Mouse (Mus musculus) retina, postnatal 7 days (tissue): ENCODE data around the gene Btg1-ps2.
"Not testable (repeated sequence)": the region's sequence is repeated elsewhere in the genome, so short reads cannot be mapped to it uniquely, and the experiment has no call there.

Experiments used
- DNase-seq: peaks from one replicate; pipeline ENCODE4 v3.0.0-alpha.2; 2012; ENCODE audit warnings: low read depth, low spot score

Btg1-ps2 gene

GRCm38 (mm10) chrX:38043014-38043413 lies at the start of gene Btg1-ps2:
Btg1-ps2 (minus strand) TSS chrX:38043114.
- not testable (repeated sequence) for DNase-seq

- DNase-seq, result no peak
These were observed 42.1 kb upstream of the Btg1-ps2 start, which contains the start of gene Rhox11 for GRCm38 (mm10) chrX:38085041-38085440. Rhox11 (minus strand) TSS chrX:38085141.

- no peak for DNase-seq
These were observed 41.3 kb upstream of the Btg1-ps2 start for GRCm38 (mm10) chrX:38084226-38084625.

- no peak for DNase-seq
These were observed 23.3 kb upstream of the Btg1-ps2 start, which contains the start of gene Rhox10 for GRCm38 (mm10) chrX:38066175-38066574. Rhox10 (plus strand) TSS chrX:38066475.

- no peak for DNase-seq
These were observed 18.6 kb upstream of the Btg1-ps2 start for GRCm38 (mm10) chrX:38061544-38061943.

GRCm38 (mm10) chrX:38039666-38040065 lies 3.2 kb downstream of the Btg1-ps2 start:
- no peak for DNase-seq

GRCm38 (mm10) chrX:38033841-38034240 lies 9.1 kb downstream of the Btg1-ps2 start:
- peak; percentile 42 for DNase-seq

GRCm38 (mm10) chrX:38018597-38018996 lies 24.3 kb downstream of the Btg1-ps2 start, which contains the start of gene Btg1-ps1:
Btg1-ps1 (minus strand) TSS chrX:38018815.
- DNase-seq, result not testable (repeated sequence)

- DNase-seq, result no peak
These were observed 34.2 kb downstream of the Btg1-ps2 start for GRCm38 (mm10) chrX:38008756-38009155.
